Mouse (Mus musculus) embryonic fibroblast, embryonic 13.5 days (primary cell): ENCODE data around the gene Oscp1. TPM values are rescaled to one million over a fixed set of nuclear protein-coding genes. Genes with fewer than 3 reads are reported as not detected.

ENCODE experiments used
- H3K27ac ChIP-seq: 2 replicates; pipeline ENCODE4 v1.5.1; 2012; ENCODE audit warnings: low read length, control low read depth, inconsistent platforms; ENCODE audit not compliant: insufficient read depth
- H3K4me1 ChIP-seq: 2 replicates; pipeline ENCODE4 v1.6.1; 2011; ENCODE audit warnings: low read length; ENCODE audit not compliant: control insufficient read depth, insufficient read depth
- H3K4me3 ChIP-seq: 2 replicates; pipeline ENCODE4 v1.5.1; 2011; ENCODE audit warnings: mild to moderate bottlenecking, control low read depth, low read length; ENCODE audit not compliant: insufficient read depth
- CTCF ChIP-seq: IDR thresholded peaks from 2 replicates; pipeline ENCODE4 v1.5.1; 2011; ENCODE audit warnings: mild to moderate bottlenecking, control low read depth, low read length, moderate library complexity, borderline replicate concordance; ENCODE audit not compliant: insufficient read depth
- POLR2A ChIP-seq: IDR thresholded peaks from 2 replicates; pipeline ENCODE4 v1.6.1; 2011; ENCODE audit warnings: low read depth, mild to moderate bottlenecking, control low read depth, low read length, moderate library complexity
- polyA plus RNA-seq: library from polyadenylated mRNA; stranded (reverse); fragments of >200 nt; gene quantifications from 2 replicates; pipeline ENCODE4 v1.2.4, GENCODE M21; 2011; ENCODE audit warnings: low read depth; ENCODE audit not compliant: missing spikeins, insufficient read length

Oscp1 gene
- polyA plus RNA-seq, 1 experiment: 8.1 TPM

GRCm38 (mm10) chr4:126123309-126124040 lies 65.1 kb downstream of the Oscp1 start:
- TF ChIP-seq POLR2A (no peak), CTCF (no peak)
- no peak overlapping the region for H3K4me3 ChIP-seq
- no peak overlapping the region for H3K27ac ChIP-seq
- H3K4me1 ChIP-seq: no peaks in the 10 kb centered on the region

GRCm38 (mm10) chr4:126130502-126130901 lies 72.1 kb downstream of the Oscp1 start:
- Histone ChIP-seq H3K4me1 (peaks cover 31% of the 10 kb centered on the region), H3K27ac (peak overlapping the region; percentile 90), H3K4me3 (no peak overlapping the region)
- no peak for TF ChIP-seq CTCF
- no peak for TF ChIP-seq POLR2A

GRCm38 (mm10) chr4:126131290-126132121 lies 73.1 kb downstream of the Oscp1 start:
- no peak overlapping the region for H3K4me3 ChIP-seq
- TF ChIP-seq CTCF (no peak), POLR2A (0 out of 2 replicates have a peak, but pooled peaks have one; percentile 37)
- H3K4me1 ChIP-seq: peaks cover 31% of the 10 kb centered on the region
- H3K27ac ChIP-seq: peak overlapping the region; percentile 90

GRCm38 (mm10) chr4:126132636-126133264 lies 74.4 kb downstream of the Oscp1 start:
- Histone ChIP-seq H3K4me3 (no peak overlapping the region), H3K27ac (peak overlapping the region; percentile 81), H3K4me1 (peaks cover 31% of the 10 kb centered on the region)
- TF ChIP-seq CTCF (no peak), POLR2A (no peak)

- TF ChIP-seq POLR2A: no peak
- no peak for TF ChIP-seq CTCF
- H3K4me3 ChIP-seq: no peak overlapping the region
- peaks cover 34% of the 10 kb centered on the region for H3K4me1 ChIP-seq
- H3K27ac ChIP-seq: no peak overlapping the region
These were observed 75.9 kb downstream of the Oscp1 start for GRCm38 (mm10) chr4:126134236-126134635.

GRCm38 (mm10) chr4:126134639-126135038 lies 76.3 kb downstream of the Oscp1 start:
- Histone ChIP-seq H3K4me1 (peaks cover 32% of the 10 kb centered on the region), H3K27ac (no peak overlapping the region), H3K4me3 (no peak overlapping the region)
- no peak for TF ChIP-seq CTCF
- no peak for TF ChIP-seq POLR2A

GRCm38 (mm10) chr4:126137773-126138172 lies 79.4 kb downstream of the Oscp1 start:
- Histone ChIP-seq H3K4me3 (no peak overlapping the region), H3K4me1 (peaks cover 7% of the 10 kb centered on the region; the same call in 1 of the 2 replicates), H3K27ac (no peak overlapping the region)
- TF ChIP-seq POLR2A: no peak
- TF ChIP-seq CTCF: no peak

- Histone ChIP-seq H3K4me1 (peaks cover 3% of the 10 kb centered on the region; the same call in 1 of the 2 replicates), H3K27ac (no peak overlapping the region), H3K4me3 (no peak overlapping the region)
- TF ChIP-seq POLR2A: no peak
- no peak for TF ChIP-seq CTCF
These were observed 82.7 kb downstream of the Oscp1 start for GRCm38 (mm10) chr4:126141021-126141420.

Other genes with a start within 250 kb of the Oscp1 start
- gene Csf3r, start 34.0 kb upstream of the Oscp1 start, polyA plus RNA-seq: 0.26 TPM in 1 of 2 replicates, not detected in the other
- 72.2 and 72.6 TPM in 2 replicates for gene Mrps15, start 11.6 kb upstream of the Oscp1 start, polyA plus RNA-seq
- 34.3 and 38.7 TPM in 2 replicates for gene Lsm10, start 38.1 kb downstream of the Oscp1 start, polyA plus RNA-seq
- gene Stk40, start 45.4 kb downstream of the Oscp1 start, polyA plus RNA-seq: 26.4 and 34.1 TPM in 2 replicates
- gene Eva1b, start 89.2 kb downstream of the Oscp1 start, polyA plus RNA-seq: 41.0 and 53.7 TPM in 2 replicates
- 2.5 and 3.8 TPM in 2 replicates for gene Sh3d21, start 104.9 kb downstream of the Oscp1 start, polyA plus RNA-seq
- 311 and 382 TPM in 2 replicates for gene Thrap3, start 144.2 kb downstream of the Oscp1 start, polyA plus RNA-seq
- 83.0 and 98.9 TPM in 2 replicates for gene Map7d1, start 197.8 kb downstream of the Oscp1 start, polyA plus RNA-seq
- gene Trappc3, start 203.8 kb downstream of the Oscp1 start, polyA plus RNA-seq: 96.6 and 102 TPM in 2 replicates
- 7.7 and 40.4 TPM in 2 replicates for gene Col8a2, start 228.2 kb downstream of the Oscp1 start, polyA plus RNA-seq